Mouse (Mus musculus) CH12.LX (cell line): ENCODE measurements around the gene Zcchc8. TPM values are rescaled to one million over a fixed set of nuclear protein-coding genes. Genes with fewer than 3 reads are reported as not detected.
A peak's percentile ranks its signal among the peaks of the same experiment; 100 is the strongest.

Experiments
- DNase-seq: peaks from one replicate; pipeline ENCODE4 v3.0.0-alpha.2; 2013; ENCODE audit errors: extremely low read depth
- H3K27ac ChIP-seq: 2 replicates; pipeline ENCODE4 v1.5.1; 2012; ENCODE audit warnings: low read depth, mild to moderate bottlenecking, control low read depth, moderate library complexity; ENCODE audit not compliant: insufficient read depth
- H3K27me3 ChIP-seq: replicated peaks from 2 replicates; pipeline ENCODE3; 2012; ENCODE audit warnings: inconsistent platforms
- H3K36me3 ChIP-seq, 2 experiments: replicated peaks in 1 of 2; 2 replicates each; pipeline versions ENCODE3 to v1.6.1; 2012; ENCODE audit warnings: inconsistent platforms in 1 of 2, low read length in 1 of 2, mild to moderate bottlenecking in 1 of 2, mixed read lengths in 1 of 2, moderate library complexity in 1 of 2; ENCODE audit not compliant: control insufficient read depth in 1 of 2, insufficient read depth in 1 of 2
- H3K4me1 ChIP-seq, 2 experiments: 2 replicates each; pipeline ENCODE4 v1.6.1; 2012; ENCODE audit warnings: inconsistent platforms in 1 of 2, moderate library complexity in 1 of 2; ENCODE audit not compliant: insufficient read depth in 2 of 2, control insufficient read depth in 1 of 2
- H3K4me2 ChIP-seq: 2 replicates; pipeline ENCODE4 v1.6.1; 2012; ENCODE audit warnings: low read depth, mild to moderate bottlenecking, control low read depth; ENCODE audit not compliant: poor library complexity, insufficient read depth, severe bottlenecking
- H3K4me3 ChIP-seq, 3 experiments: fragments of 150-350 bp in 1 of 3; sonication (generic) in 1 of 3; replicated peaks in 1 of 3; 2 replicates each; pipeline versions ENCODE3 to v1.5.1; 2011 to 2012; ENCODE audit warnings: low read depth in 2 of 3, low read length in 2 of 3, mild to moderate bottlenecking in 2 of 3, moderate library complexity in 2 of 3, control low read depth in 1 of 3, improper control_type of control experiment in 1 of 3, inconsistent platforms in 1 of 3, mixed read lengths in 1 of 3; ENCODE audit not compliant: poor library complexity in 1 of 3
- H3K79me2 ChIP-seq: replicated peaks from 2 replicates; pipeline ENCODE4 v1.6.1; 2012; ENCODE audit warnings: mild to moderate bottlenecking, moderate library complexity; ENCODE audit not compliant: control insufficient read depth, poor library complexity, insufficient read depth, severe bottlenecking; ENCODE audit errors: extremely low read depth
- H3K9ac ChIP-seq: 2 replicates; pipeline ENCODE4 v1.6.1; 2012; ENCODE audit warnings: low read depth, mild to moderate bottlenecking, control low read depth, moderate library complexity; ENCODE audit not compliant: insufficient read depth
- H3K9me3 ChIP-seq: replicated peaks from 2 replicates; pipeline ENCODE3; 2012; ENCODE audit warnings: low read length, inconsistent platforms, mixed read lengths
- BHLHE40 ChIP-seq: IDR thresholded peaks from 2 replicates; pipeline ENCODE4 v1.6.1; 2011; ENCODE audit warnings: mild to moderate bottlenecking, low read depth, low read length, improper control_type of control experiment
- CHD2 ChIP-seq: IDR thresholded peaks from 2 replicates; pipeline ENCODE4 v1.6.1; 2011; ENCODE audit warnings: low read length, improper control_type of control experiment
- CTCF ChIP-seq, 2 experiments: IDR thresholded peaks in 1 of 2; conservative IDR thresholded peaks in 1 of 2; 2 replicates each; pipeline ENCODE4 v1.5.1; 2011 to 2012; ENCODE audit warnings: low read depth in 2 of 2, low read length in 2 of 2, improper control_type of control experiment in 1 of 2, inconsistent platforms in 1 of 2, mild to moderate bottlenecking in 1 of 2, moderate library complexity in 1 of 2
- E2F4 ChIP-seq: IDR thresholded peaks from 2 replicates; pipeline ENCODE4 v1.6.1; 2011; ENCODE audit warnings: low read depth, low read length, improper control_type of control experiment; ENCODE audit not compliant: insufficient replicate concordance
- ELF1 ChIP-seq: IDR thresholded peaks from 2 replicates; pipeline ENCODE4 v1.6.1; 2014; ENCODE audit warnings: low read depth, mild to moderate bottlenecking, inconsistent platforms, low read length, improper control_type of control experiment
- ETS1 ChIP-seq: conservative IDR thresholded peaks from 2 replicates; pipeline ENCODE4 v1.6.1; 2012; ENCODE audit warnings: low read depth, mild to moderate bottlenecking, inconsistent platforms, low read length, improper control_type of control experiment, moderate library complexity
- HCFC1 ChIP-seq: IDR thresholded peaks from 2 replicates; pipeline ENCODE4 v1.6.1; 2012; ENCODE audit warnings: low read depth, mild to moderate bottlenecking, inconsistent platforms, low read length, improper control_type of control experiment
- KAT2A ChIP-seq: IDR thresholded peaks from 2 replicates; pipeline ENCODE4 v1.6.1; 2012; ENCODE audit warnings: low read length, improper control_type of control experiment, inconsistent platforms; ENCODE audit not compliant: insufficient replicate concordance
- MEF2A ChIP-seq: IDR thresholded peaks from 2 replicates; pipeline ENCODE4 v1.6.1; 2014; ENCODE audit warnings: low read depth, mild to moderate bottlenecking, inconsistent platforms, low read length, improper control_type of control experiment, borderline replicate concordance
- MXI1 ChIP-seq: IDR thresholded peaks from 2 replicates; pipeline ENCODE4 v1.6.1; 2011; ENCODE audit warnings: mild to moderate bottlenecking, low read depth, low read length, improper control_type of control experiment
- NELFE ChIP-seq: IDR thresholded peaks from 2 replicates; pipeline ENCODE4 v1.6.1; 2011; ENCODE audit warnings: low read depth, low read length, improper control_type of control experiment
- NRF1 ChIP-seq: IDR thresholded peaks from 2 replicates; pipeline ENCODE4 v1.6.1; 2014; ENCODE audit warnings: low read depth, mild to moderate bottlenecking, inconsistent platforms, low read length, improper control_type of control experiment, moderate library complexity
- POLR2A ChIP-seq: IDR thresholded peaks from 2 replicates; pipeline ENCODE4 v1.6.1; 2011; ENCODE audit warnings: low read depth, mild to moderate bottlenecking, improper control_type of control experiment, low read length
- SIN3A ChIP-seq: IDR thresholded peaks from 2 replicates; pipeline ENCODE4 v1.6.1; 2012; ENCODE audit warnings: low read length, improper control_type of control experiment, inconsistent platforms
- USF1 ChIP-seq: IDR thresholded peaks from 2 replicates; pipeline ENCODE4 v1.6.1; 2014; ENCODE audit warnings: low read depth, mild to moderate bottlenecking, inconsistent platforms, low read length, improper control_type of control experiment
- USF2 ChIP-seq: conservative IDR thresholded peaks from 2 replicates; pipeline ENCODE4 v1.6.1; 2011; ENCODE audit warnings: low read depth, low read length, improper control_type of control experiment
- ZKSCAN1 ChIP-seq: IDR thresholded peaks from 2 replicates; pipeline ENCODE4 v1.6.1; 2012; ENCODE audit warnings: low read depth, inconsistent platforms, low read length, improper control_type of control experiment, borderline replicate concordance
- dilution Hi-C: fragments of 300-500 bp; cut with MboI; formaldehyde crosslinking; loops from 2 replicates; pipeline ENCODE4 v1.14.3; 2020; ENCODE audit warnings: low sequenced_read_pairs; ENCODE audit not compliant: extremely low pct_unique_long_range_greater_than_20kb, extremely low pct_ligation_motif_present
- in situ Hi-C: fragments of 300-500 bp; cut with MboI; formaldehyde crosslinking; loops from 3 replicates; pipeline ENCODE4 v1.14.3; 2019; ENCODE audit warnings: low sequenced_read_pairs, low pct_ligation_motif_present, low pct_unique_long_range_greater_than_20kb, mixed read lengths
- polyA plus RNA-seq: library from polyadenylated mRNA; unstranded; fragments of >175 nt; gene quantifications from 2 replicates; pipeline ENCODE4 v1.2.1, GENCODE M21; 2012; ENCODE audit warnings: low read depth; ENCODE audit not compliant: insufficient read length
- total RNA-seq, 2 experiments: library from RNA; depleted of rRNA; stranded (reverse); fragments of 300-350 nt in 1 of 2; fragments of >200 nt in 1 of 2; gene quantifications; 2 replicates each; pipeline ENCODE4 v1.2.3; 2012 to 2014

Gene Zcchc8
- total and polyA plus RNA-seq, 3 experiments = 15.2 to 77.2 (median 24.4) TPM

DNA sequence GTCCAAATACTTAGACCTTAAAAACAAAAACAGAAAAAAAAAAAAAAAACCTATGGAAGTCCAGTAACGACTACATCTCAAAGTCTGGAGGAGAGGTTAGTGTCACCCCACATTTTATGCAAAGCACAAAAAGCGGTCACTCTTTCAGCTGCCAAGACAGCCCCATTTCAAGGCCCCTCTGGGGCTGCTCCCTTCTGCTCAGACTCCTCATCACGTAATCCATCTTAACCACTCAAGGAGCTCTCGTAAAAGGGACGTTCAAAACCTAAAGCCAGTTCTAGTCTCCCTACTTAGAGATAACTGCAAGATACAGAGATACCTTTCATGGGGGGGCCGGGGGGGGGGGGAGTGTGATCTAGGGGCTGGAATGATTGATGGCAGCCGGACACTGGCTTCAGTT lies 56.6 kb downstream of the Zcchc8 start:
- no peak for DNase-seq
- dilution Hi-C loops = no loop called here
- no peaks in the 10 kb centered on the region for H3K9me3 ChIP-seq
- no peaks in the 10 kb centered on the region for H3K27me3 ChIP-seq
- H3K4me3 ChIP-seq = no peak overlapping the region
- peaks cover 10% of the 10 kb centered on the region for H3K79me2 ChIP-seq
- H3K4me2 ChIP-seq = no peak overlapping the region
- in situ Hi-C loops = no loop called here
- peaks cover 0 to 35% of the 10 kb centered on the region in 2 experiments for H3K36me3 ChIP-seq
- H3K4me1 ChIP-seq = peaks cover 7 to 41% of the 10 kb centered on the region in 2 experiments
- no peak overlapping the region for H3K27ac ChIP-seq
- TF ChIP-seq NRF1 = no peak
- TF ChIP-seq KAT2A = no peak
- TF ChIP-seq USF2 = no peak
- TF ChIP-seq CHD2 = no peak
- TF ChIP-seq SIN3A = no peak
- no peak for TF ChIP-seq ELF1
- no peak for TF ChIP-seq E2F4
- TF ChIP-seq CTCF (conservative IDR thresholded peaks at IDR 0.05 in 1 of 2, IDR thresholded peaks at IDR 0.05 in 1 of 2; ENCODE audit: low read depth in 2 of 2, low read length in 2 of 2) = no peak
- no peak for TF ChIP-seq ZKSCAN1
- no peak overlapping the region for H3K9ac ChIP-seq

DNA sequence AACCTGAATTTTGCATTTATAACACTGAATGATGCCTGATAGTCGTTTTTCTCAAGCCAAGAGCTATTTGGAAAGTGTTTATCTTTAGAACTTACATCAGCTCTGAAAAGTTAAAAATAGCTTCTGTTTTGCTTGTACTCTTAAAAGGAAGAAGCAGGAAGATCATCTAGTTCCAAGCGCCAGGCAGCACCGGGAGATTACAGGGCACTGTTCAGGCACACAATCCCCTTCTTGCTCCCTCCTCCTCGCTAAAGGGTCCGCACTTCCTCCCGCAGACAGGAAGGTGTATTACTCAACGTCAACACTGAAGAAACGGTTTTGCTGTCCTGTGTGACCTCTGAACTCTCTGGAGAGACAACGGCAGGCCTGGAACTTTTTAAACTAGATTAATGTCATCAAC lies 58.8 kb downstream of the Zcchc8 start:
- Histone ChIP-seq H3K9ac (peak overlapping the region; percentile 66), H3K4me3 (peak overlapping the region in 2 of 3 experiments; percentile 12 to 25), H3K9me3 (no peaks in the 10 kb centered on the region), H3K4me1 (peaks cover 7 to 34% of the 10 kb centered on the region in 2 experiments), H3K4me2 (peak overlapping the region; percentile 67; the same call in 1 of the 2 replicates), H3K79me2 (peaks cover 10% of the 10 kb centered on the region), H3K27ac (peak overlapping the region; percentile 54), H3K27me3 (no peaks in the 10 kb centered on the region), H3K36me3 (peaks cover 0 to 35% of the 10 kb centered on the region in 2 experiments)
- in situ Hi-C loops (no loop called here), dilution Hi-C loops (no loop called here)
- TF ChIP-seq MEF2A (peak; percentile 81), E2F4 (no peak), ELF1 (0 out of 2 replicates have a peak, but pooled peaks have one; percentile 36), SIN3A (0 out of 2 replicates have a peak, but pooled peaks have one; percentile 4), MXI1 (no peak)
- peak; percentile 28 for DNase-seq

DNA sequence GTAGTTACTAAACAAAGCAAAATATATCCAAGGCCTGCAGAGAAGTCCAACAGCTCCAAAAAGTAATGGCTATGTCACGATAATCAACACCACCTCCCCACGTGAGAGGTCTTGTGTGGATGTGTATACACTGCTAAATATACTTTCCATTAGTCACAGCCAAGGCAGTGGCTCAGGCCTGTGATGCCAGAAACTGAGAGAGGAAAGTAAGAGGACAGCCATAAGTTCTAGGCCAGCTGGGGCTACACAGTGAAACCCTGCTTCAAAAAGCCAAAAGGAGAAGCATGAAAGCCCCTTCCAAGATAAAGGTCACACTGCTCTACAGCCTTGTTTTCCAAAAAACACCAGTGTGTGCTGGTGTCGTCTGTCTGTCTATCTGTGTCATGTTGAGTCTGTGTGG lies 59.3 kb downstream of the Zcchc8 start:
- in situ Hi-C loops = no loop called here
- peak overlapping the region in 2 of 3 experiments; percentile 12 to 25 for H3K4me3 ChIP-seq
- peaks cover 10% of the 10 kb centered on the region for H3K79me2 ChIP-seq
- peak; percentile 31 for DNase-seq
- H3K4me2 ChIP-seq = peak overlapping the region; percentile 67; the same call in 1 of the 2 replicates
- H3K27ac ChIP-seq = peak overlapping the region; percentile 34
- H3K9me3 ChIP-seq = no peaks in the 10 kb centered on the region
- H3K4me1 ChIP-seq = peaks cover 7 to 33% of the 10 kb centered on the region in 2 experiments
- dilution Hi-C loops = no loop called here
- H3K27me3 ChIP-seq = no peaks in the 10 kb centered on the region
- TF ChIP-seq POLR2A (no peak), ETS1 (0 out of 2 replicates have a peak, but pooled peaks have one; percentile 5), BHLHE40 (peak; percentile 72), HCFC1 (no peak), NRF1 (no peak), SIN3A (0 out of 2 replicates have a peak, but pooled peaks have one; percentile 33), NELFE (no peak), USF1 (no peak)
- peaks cover 0 to 31% of the 10 kb centered on the region in 2 experiments for H3K36me3 ChIP-seq
- H3K9ac ChIP-seq = peak overlapping the region; percentile 66; the same call in 1 of the 2 replicates
